Mouse (Mus musculus) stomach, embryonic 16.5 days (tissue): ENCODE measurements around the gene Tab1. TPM values are rescaled to one million over a fixed set of nuclear protein-coding genes. Genes with fewer than 3 reads are reported as not detected.

Experiments
- ATAC-seq: fragments of 200-750 bp; cut with Nextera tagmentation; 2 replicates; pipeline ENCODE4 v1.8.0; 2017; ENCODE audit warnings: moderate number of reproducible peaks, moderate TSS enrichment; ENCODE audit not compliant: insufficient read depth, low FRiP score
- H3K27ac ChIP-seq: fragments of 300-500 bp; sonication (generic); 2 replicates; pipeline ENCODE4 v1.5.1; 2014; ENCODE audit warnings: low read length
- H3K27me3 ChIP-seq: fragments of 300-500 bp; sonication (generic); 2 replicates; pipeline ENCODE4 v1.6.1; 2014; ENCODE audit warnings: low read length, control low read depth, mixed read lengths; ENCODE audit not compliant: control insufficient read depth, insufficient read depth
- H3K36me3 ChIP-seq: fragments of 300-500 bp; sonication (generic); 2 replicates; pipeline ENCODE4 v1.6.1; 2014; ENCODE audit warnings: low read length; ENCODE audit not compliant: control insufficient read depth, insufficient read depth
- H3K4me1 ChIP-seq: fragments of 300-500 bp; sonication (generic); 2 replicates; pipeline ENCODE4 v1.6.1; 2014; ENCODE audit warnings: low read length, control low read depth, mixed read lengths; ENCODE audit not compliant: control insufficient read depth, insufficient read depth
- H3K4me2 ChIP-seq: fragments of 300-500 bp; sonication (generic); 2 replicates; pipeline ENCODE4 v1.6.1; 2014; ENCODE audit warnings: low read depth, low read length, mixed read lengths
- H3K4me3 ChIP-seq: fragments of 300-500 bp; sonication (generic); replicated peaks from 2 replicates; pipeline ENCODE4 v1.5.1; 2014; ENCODE audit warnings: mild to moderate bottlenecking, low read length
- H3K9ac ChIP-seq: fragments of 300-500 bp; sonication (generic); 2 replicates; pipeline ENCODE4 v1.6.1; 2014; ENCODE audit warnings: low read length
- H3K9me3 ChIP-seq: fragments of 300-500 bp; sonication (generic); replicated peaks from 2 replicates; pipeline ENCODE4 v1.6.1; 2016; ENCODE audit warnings: low read length, control low read depth; ENCODE audit not compliant: control insufficient read depth
- WGBS: fragments of 180-500 bp; shearing (Covaris S2); extraction: QIAGEN DNeasy Blood & Tissue Kit; methylation state at CpG from one replicate; pipeline ENCODE4 v1.1.7; 2014; 5-methylcytosine and 5-hydroxymethylcytosine counted together
- polyA plus RNA-seq: library from polyadenylated mRNA; unstranded; fragments of >200 nt; fragmentation: Nextera tagmentation; extraction: Ambion mirVana; gene quantifications from 2 replicates; pipeline ENCODE4 v1.2.1, GENCODE M21; 2015

The Tab1 gene
- polyA plus RNA-seq, 1 experiment from 2014 or later = 29.3 TPM

DNA sequence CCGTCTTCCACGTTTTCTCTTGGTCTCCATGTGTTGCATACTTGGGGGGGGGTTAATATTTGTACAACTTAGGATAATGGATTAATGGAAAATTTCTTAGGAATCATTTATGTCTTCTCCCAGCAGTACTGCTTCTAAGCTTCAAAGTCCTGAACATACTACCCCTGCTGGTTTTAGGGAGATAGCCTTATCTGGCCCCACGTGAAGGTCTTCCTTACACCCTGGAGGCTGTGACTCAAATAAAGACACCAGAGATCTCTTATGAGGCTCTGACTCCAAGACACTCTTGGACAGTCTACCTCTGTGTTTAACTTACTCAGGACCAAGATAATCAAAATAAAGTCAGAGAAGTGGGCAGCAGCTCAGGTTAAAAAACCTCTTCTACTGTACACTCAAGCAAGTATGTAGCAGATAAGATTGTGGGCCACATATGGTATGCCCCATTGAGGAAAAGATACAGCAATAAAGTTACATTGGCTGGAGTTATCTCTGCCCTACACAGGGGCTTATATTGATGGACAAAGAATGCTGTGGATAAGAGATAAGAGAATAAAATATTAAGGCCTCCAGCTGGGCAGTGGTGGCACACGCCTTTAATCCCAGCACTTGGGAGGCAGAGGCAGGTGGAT is 49.3 kb downstream of the Tab1 start:
- no peak overlapping the region for H3K27ac ChIP-seq
- no peak overlapping the region for H3K4me2 ChIP-seq
- peaks cover 13% of the 10 kb centered on the region for H3K4me1 ChIP-seq
- no peak; the same call in 1 of the 2 replicates for ATAC-seq
- no peak overlapping the region for H3K4me3 ChIP-seq
- H3K9ac ChIP-seq = no peak overlapping the region
- no peaks in the 10 kb centered on the region for H3K27me3 ChIP-seq
- 0 out of 2 replicates have a peak, but pooled peaks cover 3% of the 10 kb centered on the region for H3K36me3 ChIP-seq
- no peaks in the 10 kb centered on the region for H3K9me3 ChIP-seq
- WGBS = 79% methylated on average over 4 of the region's 4 CpGs

DNA sequence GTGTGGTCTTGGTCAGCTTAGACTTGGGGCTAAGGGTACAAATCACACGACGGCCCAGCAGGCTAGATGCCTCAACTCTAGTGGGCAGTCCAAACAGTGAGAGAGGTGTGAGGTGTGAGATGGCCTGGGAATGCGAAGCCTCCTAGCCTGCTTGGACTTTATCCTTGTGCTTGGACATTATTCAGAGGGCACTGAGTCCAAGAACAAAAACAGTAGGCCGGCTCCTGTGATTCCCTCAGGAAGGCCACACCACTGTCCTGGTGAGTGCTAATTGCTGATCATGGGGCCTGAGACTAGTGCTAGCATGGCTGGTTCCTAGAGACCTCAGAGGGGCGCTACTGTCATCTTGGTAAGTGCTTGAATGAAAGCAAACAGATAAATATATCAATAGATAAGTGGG is 56.0 kb downstream of the Tab1 start:
- Histone ChIP-seq H3K27ac (0 out of 2 replicates have a peak overlapping the region, but pooled peaks have one; percentile 13), H3K4me1 (peaks cover 35% of the 10 kb centered on the region), H3K4me3 (no peak overlapping the region), H3K9me3 (no peaks in the 10 kb centered on the region), H3K36me3 (no peaks in the 10 kb centered on the region), H3K4me2 (no peak overlapping the region), H3K9ac (no peak overlapping the region), H3K27me3 (no peaks in the 10 kb centered on the region)
- WGBS = 67% methylated on average over 5 of the region's 5 CpGs
- no peak for ATAC-seq

DNA sequence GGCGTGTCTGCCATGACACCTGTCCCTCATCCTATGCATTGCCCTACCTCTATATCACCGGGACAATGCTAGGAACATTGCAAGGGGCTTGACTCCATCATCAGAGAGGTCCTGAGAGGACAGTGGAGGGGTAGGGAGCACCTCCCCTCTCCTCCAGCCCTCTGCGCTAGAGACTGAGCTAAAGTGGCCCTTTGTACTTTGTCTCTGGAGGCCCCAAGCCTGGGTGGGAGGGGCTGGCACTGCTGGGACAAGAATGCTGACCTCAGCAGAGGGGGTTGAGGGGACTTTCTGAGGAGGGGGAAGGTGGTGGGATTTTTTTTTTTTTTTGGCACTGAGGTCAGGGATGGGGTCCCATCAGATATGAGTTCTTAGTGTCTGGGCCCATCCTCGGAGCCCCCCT is 57.1 kb downstream of the Tab1 start:
- H3K4me2 ChIP-seq = no peak overlapping the region
- WGBS = 65% methylated on average over 4 of the region's 4 CpGs
- H3K27me3 ChIP-seq = no peaks in the 10 kb centered on the region
- no peak overlapping the region for H3K9ac ChIP-seq
- ATAC-seq = peak; percentile 34; the same call in 1 of the 2 replicates
- H3K36me3 ChIP-seq = no peaks in the 10 kb centered on the region
- H3K4me3 ChIP-seq = no peak overlapping the region
- H3K27ac ChIP-seq = peak overlapping the region; percentile 29; the same call in 1 of the 2 replicates
- H3K4me1 ChIP-seq = peaks cover 38% of the 10 kb centered on the region
- H3K9me3 ChIP-seq = no peaks in the 10 kb centered on the region

DNA sequence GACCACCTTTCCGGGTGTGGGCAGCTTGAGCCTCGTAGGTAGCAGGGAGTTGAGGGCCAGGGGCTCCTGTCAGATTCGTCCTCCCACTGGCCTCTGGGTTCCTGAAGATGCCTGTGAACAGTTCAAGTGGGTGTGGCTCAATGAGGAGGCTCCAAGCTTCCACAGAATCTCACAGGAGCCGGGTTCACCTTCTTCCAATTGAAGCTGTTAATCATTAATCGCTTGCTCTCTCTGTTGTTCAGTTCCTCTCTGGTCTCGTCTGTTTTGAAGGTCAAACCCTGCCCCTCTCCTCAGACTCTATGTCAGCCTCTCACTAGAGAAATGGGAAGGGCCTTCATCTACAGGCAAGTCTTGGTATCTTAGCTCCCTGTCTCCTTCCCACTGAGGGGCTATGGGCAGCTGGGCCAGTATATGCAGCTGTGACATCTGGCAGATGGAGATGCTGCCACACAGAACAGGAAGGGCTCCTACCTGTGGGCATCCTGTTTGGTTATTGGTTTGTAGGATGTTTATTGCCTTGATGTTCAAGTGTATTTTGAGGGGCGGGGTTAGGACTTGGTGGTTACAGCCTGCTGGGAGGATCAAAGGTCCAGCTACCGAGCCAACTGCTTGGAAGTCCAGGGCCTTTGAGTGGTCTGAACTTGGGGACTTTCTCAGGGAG is 58.8 kb downstream of the Tab1 start:
- Histone ChIP-seq H3K4me1 (peaks cover 38% of the 10 kb centered on the region), H3K36me3 (no peaks in the 10 kb centered on the region), H3K4me3 (no peak overlapping the region), H3K9me3 (0 out of 2 replicates have a peak, but pooled peaks cover 2% of the 10 kb centered on the region), H3K27me3 (no peaks in the 10 kb centered on the region), H3K27ac (peak overlapping the region; percentile 21), H3K9ac (no peak overlapping the region), H3K4me2 (no peak overlapping the region)
- no peak; the same call in 1 of the 2 replicates for ATAC-seq
- WGBS = 51% methylated on average over 8 of the region's 8 CpGs

DNA sequence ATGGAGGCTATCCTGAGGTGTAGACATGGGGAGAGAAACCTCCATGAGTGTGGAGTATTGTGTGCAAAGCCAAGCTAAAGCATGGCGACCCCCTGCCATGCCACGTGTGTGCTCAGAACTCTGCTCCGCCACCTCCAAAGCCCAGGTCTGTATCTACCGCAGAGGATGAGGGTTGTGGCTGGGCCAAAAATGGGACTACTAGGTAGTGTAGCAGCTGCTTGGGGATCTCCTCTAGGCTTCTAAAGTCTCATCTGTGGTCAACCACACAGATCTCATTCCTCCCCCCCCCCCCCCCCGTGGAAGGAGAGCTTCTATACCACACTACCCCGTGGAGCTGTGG is 59.3 kb downstream of the Tab1 start:
- peaks cover 38% of the 10 kb centered on the region for H3K4me1 ChIP-seq
- no peak for ATAC-seq
- H3K36me3 ChIP-seq = no peaks in the 10 kb centered on the region
- H3K27me3 ChIP-seq = no peaks in the 10 kb centered on the region
- H3K4me3 ChIP-seq = no peak overlapping the region
- 81% methylated on average over 6 of the region's 6 CpGs for WGBS
- H3K4me2 ChIP-seq = no peak overlapping the region
- H3K9me3 ChIP-seq = 0 out of 2 replicates have a peak, but pooled peaks cover 3% of the 10 kb centered on the region
- no peak overlapping the region for H3K9ac ChIP-seq
- H3K27ac ChIP-seq = peak overlapping the region; percentile 21; the same call in 1 of the 2 replicates

DNA sequence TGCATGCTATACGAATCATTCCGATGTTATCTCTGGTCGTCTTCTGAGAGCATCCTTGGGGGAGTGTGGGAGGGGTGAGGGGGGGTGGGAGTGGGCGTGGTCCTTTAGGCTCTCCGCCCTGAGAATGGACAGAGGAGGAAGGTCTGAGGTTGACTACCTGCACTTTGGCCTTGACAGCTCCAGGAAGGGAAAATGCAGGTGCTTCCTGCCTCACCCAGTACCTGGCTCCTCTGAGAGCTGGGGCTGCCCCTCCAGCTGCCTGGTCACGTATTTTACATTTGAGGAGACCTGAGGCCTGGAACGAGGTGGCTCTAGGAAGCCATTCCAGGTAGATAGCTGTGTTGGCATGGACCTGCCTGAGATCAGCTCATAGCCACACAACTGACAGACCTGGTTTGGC is 59.9 kb downstream of the Tab1 start:
- H3K4me3 ChIP-seq = 0 out of 2 replicates have a peak overlapping the region, but pooled peaks have one; percentile 2
- peaks cover 38% of the 10 kb centered on the region for H3K4me1 ChIP-seq
- peaks cover 3% of the 10 kb centered on the region; the same call in 1 of the 2 replicates for H3K36me3 ChIP-seq
- no peaks in the 10 kb centered on the region for H3K27me3 ChIP-seq
- H3K9ac ChIP-seq = 0 out of 2 replicates have a peak overlapping the region, but pooled peaks have one; percentile 25
- H3K4me2 ChIP-seq = no peak overlapping the region
- WGBS = 64% methylated on average over 7 of the region's 7 CpGs
- H3K9me3 ChIP-seq = peaks cover 3% of the 10 kb centered on the region; the same call in 1 of the 2 replicates
- H3K27ac ChIP-seq = peak overlapping the region; percentile 68
- ATAC-seq = no peak

DNA sequence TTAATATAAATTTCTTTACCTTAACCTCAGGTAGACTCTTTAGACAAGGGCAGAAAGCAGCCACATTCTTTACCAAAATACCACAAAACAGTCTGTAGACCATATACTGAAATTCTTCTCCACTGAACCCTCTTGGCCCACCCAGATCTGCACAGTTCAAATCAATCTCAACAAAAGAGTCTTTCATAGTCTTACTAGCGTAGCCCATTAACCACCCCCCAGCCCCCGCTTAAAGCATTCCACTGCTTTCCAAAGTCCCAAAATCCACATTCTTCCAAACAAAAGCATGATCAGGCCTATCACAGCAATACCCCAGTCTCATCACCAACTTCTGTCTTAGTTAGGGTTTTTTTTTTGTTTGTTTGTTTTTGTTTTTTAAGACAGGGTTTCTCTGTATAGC is 66.6 kb downstream of the Tab1 start:
- Histone ChIP-seq H3K4me2 (no peak overlapping the region), H3K4me1 (no peaks in the 10 kb centered on the region), H3K36me3 (peaks cover 5% of the 10 kb centered on the region; the same call in 1 of the 2 replicates), H3K27ac (no peak overlapping the region), H3K27me3 (no peaks in the 10 kb centered on the region), H3K9me3 (peaks cover 3% of the 10 kb centered on the region; the same call in 1 of the 2 replicates), H3K9ac (no peak overlapping the region), H3K4me3 (no peak overlapping the region)
- ATAC-seq = no peak
- 70% methylated on average over 2 of the region's 2 CpGs for WGBS

DNA sequence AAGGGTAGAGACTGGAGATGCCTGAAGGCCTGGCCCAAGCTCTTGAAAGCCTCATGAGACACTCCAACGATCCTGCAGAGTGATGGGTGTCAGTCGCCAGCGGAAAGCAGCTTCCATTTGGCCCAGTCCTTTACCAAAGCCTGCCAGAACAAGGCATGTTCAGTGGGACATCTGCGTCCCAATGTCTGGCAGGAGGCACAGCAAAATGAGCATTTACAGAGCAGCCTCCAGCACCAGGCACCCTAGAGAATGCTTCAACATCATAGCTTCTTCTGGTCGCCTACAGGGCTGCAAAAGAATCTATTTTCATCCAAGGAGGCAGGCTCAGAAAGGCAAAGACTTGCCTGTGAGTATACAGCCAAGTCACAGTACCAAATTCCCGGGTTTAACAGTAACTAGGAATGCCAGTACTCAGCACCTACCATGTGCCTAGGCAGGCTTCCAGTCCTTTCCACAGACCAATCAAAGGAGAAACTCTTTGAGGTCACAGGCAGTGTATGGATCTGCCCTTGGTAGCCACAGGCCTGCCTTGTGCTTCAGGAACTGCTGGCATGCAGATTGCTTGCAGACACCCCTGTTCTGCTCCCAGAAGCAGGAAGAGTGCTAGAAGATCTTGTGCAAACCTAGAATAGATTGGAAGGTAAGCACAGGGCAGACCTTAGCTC is 69.3 kb downstream of the Tab1 start:
- Histone ChIP-seq H3K9me3 (no peaks in the 10 kb centered on the region; the same call in 1 of the 2 replicates), H3K27me3 (no peaks in the 10 kb centered on the region), H3K4me1 (no peaks in the 10 kb centered on the region), H3K36me3 (peaks cover 5% of the 10 kb centered on the region; the same call in 1 of the 2 replicates), H3K4me3 (no peak overlapping the region), H3K4me2 (no peak overlapping the region), H3K9ac (no peak overlapping the region), H3K27ac (no peak overlapping the region)
- no peak for ATAC-seq
- WGBS = 76% methylated on average over 6 of the region's 6 CpGs

DNA sequence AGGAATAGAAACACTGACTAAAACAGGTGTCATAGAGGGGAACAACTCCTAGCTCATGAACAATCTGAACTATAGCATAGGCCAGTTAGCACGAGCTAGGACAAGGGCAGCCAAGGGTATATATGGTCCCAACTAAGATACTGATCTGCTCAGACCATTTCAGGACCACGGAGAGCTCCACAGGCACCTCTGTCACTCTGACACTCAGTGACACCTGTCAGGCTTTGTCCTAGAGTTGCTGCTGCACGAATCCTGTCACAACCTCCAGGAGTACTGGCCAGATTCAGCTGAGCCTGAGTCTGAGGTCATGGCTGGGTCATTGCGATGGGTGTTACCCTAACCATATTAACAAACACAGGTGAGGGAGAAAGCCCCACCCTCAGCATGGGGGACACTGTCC is 70.5 kb downstream of the Tab1 start:
- Histone ChIP-seq H3K9ac (no peak overlapping the region), H3K4me3 (no peak overlapping the region), H3K9me3 (no peaks in the 10 kb centered on the region), H3K4me2 (no peak overlapping the region), H3K36me3 (no peaks in the 10 kb centered on the region), H3K27ac (no peak overlapping the region), H3K27me3 (no peaks in the 10 kb centered on the region), H3K4me1 (no peaks in the 10 kb centered on the region)
- 17% methylated on average over 4 of the region's 4 CpGs for WGBS
- peak; percentile 29; the same call in 1 of the 2 replicates for ATAC-seq
